Mouse (Mus musculus): ENCODE data around the gene Hoxb3. TPM values are rescaled to one million over a fixed set of nuclear protein-coding genes. Genes with fewer than 3 reads are reported as not detected.

Gene Hoxb3
- 0.69 and 3.4 TPM in 2 replicates for polyA plus RNA-seq (2016; fragmentation: Nextera tagmentation; extraction: Ambion mirVana)

DNA sequence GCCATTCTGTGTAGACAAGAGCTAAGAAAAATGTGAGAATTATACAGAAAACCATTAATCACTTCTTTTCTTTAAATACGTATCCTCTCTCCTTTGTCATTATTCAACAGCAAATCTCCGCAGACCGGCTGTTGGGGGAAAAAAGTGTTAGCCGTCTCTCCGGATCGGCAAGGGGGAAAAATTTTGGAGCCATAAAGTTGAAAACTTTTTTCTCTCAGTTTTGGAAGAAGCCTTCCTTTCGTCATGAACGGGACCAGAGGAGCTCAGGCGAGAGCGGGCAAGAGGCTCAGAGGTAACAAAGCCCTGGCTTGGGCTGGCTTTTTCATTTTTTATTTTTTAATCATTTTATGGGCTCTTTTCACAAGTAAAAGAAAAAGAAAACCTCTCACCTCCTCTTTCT, at the start of gene Hoxb3:
TSS of gene Hoxb3 (plus strand) at position 173 of the 400 bp plus-strand sequence.
- Histone ChIP-seq H3K36me3 (replicated peaks) (no peaks in the 10 kb centered on the region), H3K9me3 (no peaks in the 10 kb centered on the region), H3K4me1 (peaks cover 8% of the 10 kb centered on the region), H3K4me3 (0 out of 2 replicates have a peak within 1 kb of the TSS, but pooled peaks have one; percentile 11), H3K27me3 (replicated peaks; ENCODE audit: low read depth, poor library complexity, severe bottlenecking) (peaks cover 100% of the 10 kb centered on the region), H3K27ac (replicated peaks) (no peak within 1 kb of the TSS)
- DNase-seq (ENCODE audit: low spot score): no peak
- 3% methylated on average over 10 of the region's 10 CpGs for WGBS

GRCm38 (mm10) chr11:96274428-96274827, 48.7 kb upstream of the Hoxb3 start:
- Histone ChIP-seq H3K36me3 (replicated peaks) (no peaks in the 10 kb centered on the region), H3K27ac (replicated peaks) (no peak overlapping the region), H3K27me3 (replicated peaks; ENCODE audit: low read depth, poor library complexity, severe bottlenecking) (peaks cover 100% of the 10 kb centered on the region), H3K9me3 (no peaks in the 10 kb centered on the region), H3K4me1 (peaks cover 11% of the 10 kb centered on the region), H3K4me3 (no peak overlapping the region)
- 4% methylated on average over 10 of the region's 10 CpGs for WGBS
- DNase-seq (ENCODE audit: low spot score): no peak

DNA sequence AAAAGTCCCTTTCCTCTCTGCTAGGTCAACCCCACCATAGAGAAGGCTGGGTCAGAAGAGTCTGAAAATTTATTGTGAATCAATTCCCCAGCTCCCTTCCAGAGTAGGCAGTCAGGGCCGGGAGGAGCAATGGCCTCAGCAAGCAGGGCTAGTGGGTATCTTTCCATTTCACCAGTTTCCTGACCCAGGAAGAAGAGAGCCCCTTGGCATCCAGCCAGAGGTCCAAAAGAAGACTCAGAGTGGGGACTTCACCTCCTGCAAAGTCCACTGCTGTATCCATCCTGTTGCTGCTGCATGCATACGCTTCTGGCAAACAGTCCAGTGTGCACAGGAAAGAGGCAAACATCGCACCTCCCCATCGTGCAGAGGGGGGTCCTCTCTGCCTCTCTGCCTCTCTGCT, 47.2 kb upstream of the Hoxb3 start:
- H3K27ac ChIP-seq (replicated peaks): no peak overlapping the region
- H3K27me3 ChIP-seq (replicated peaks; ENCODE audit: low read depth, poor library complexity, severe bottlenecking): peaks cover 100% of the 10 kb centered on the region
- no peaks in the 10 kb centered on the region for H3K36me3 ChIP-seq (replicated peaks)
- H3K4me3 ChIP-seq: no peak overlapping the region
- H3K9me3 ChIP-seq: no peaks in the 10 kb centered on the region
- no peak for DNase-seq (ENCODE audit: low spot score)
- peaks cover 11% of the 10 kb centered on the region for H3K4me1 ChIP-seq
- WGBS: 7% methylated on average over 4 of the region's 4 CpGs

- peaks cover 100% of the 10 kb centered on the region for H3K27me3 ChIP-seq (replicated peaks; ENCODE audit: low read depth, poor library complexity, severe bottlenecking)
- no peaks in the 10 kb centered on the region for H3K9me3 ChIP-seq
- H3K4me3 ChIP-seq: no peak overlapping the region
- no peak for DNase-seq (ENCODE audit: low spot score)
- H3K27ac ChIP-seq (replicated peaks): no peak overlapping the region
- H3K4me1 ChIP-seq: peaks cover 2% of the 10 kb centered on the region
- 2% methylated on average over 35 of the region's 35 CpGs for WGBS
- H3K36me3 ChIP-seq (replicated peaks): no peaks in the 10 kb centered on the region
Observed at GRCm38 (mm10) chr11:96277151-96278044, 45.7 kb upstream of the Hoxb3 start.

GRCm38 (mm10) chr11:96278324-96278723, 44.8 kb upstream of the Hoxb3 start:
- WGBS: 14% methylated on average over 14 of the region's 14 CpGs
- Histone ChIP-seq H3K4me3 (no peak overlapping the region), H3K27ac (replicated peaks) (no peak overlapping the region), H3K9me3 (no peaks in the 10 kb centered on the region), H3K36me3 (replicated peaks) (no peaks in the 10 kb centered on the region), H3K4me1 (peaks cover 5% of the 10 kb centered on the region), H3K27me3 (replicated peaks; ENCODE audit: low read depth, poor library complexity, severe bottlenecking) (peaks cover 100% of the 10 kb centered on the region)
- DNase-seq (ENCODE audit: low spot score): no peak

GRCm38 (mm10) chr11:96278773-96279172, 44.4 kb upstream of the Hoxb3 start:
- peak; percentile 88 for DNase-seq (ENCODE audit: low spot score)
- Histone ChIP-seq H3K4me3 (no peak overlapping the region), H3K36me3 (replicated peaks) (no peaks in the 10 kb centered on the region), H3K4me1 (peaks cover 5% of the 10 kb centered on the region), H3K27me3 (replicated peaks; ENCODE audit: low read depth, poor library complexity, severe bottlenecking) (peaks cover 100% of the 10 kb centered on the region), H3K9me3 (no peaks in the 10 kb centered on the region), H3K27ac (replicated peaks) (no peak overlapping the region)
- WGBS: 1% methylated on average over 9 of the region's 9 CpGs

GRCm38 (mm10) chr11:96279421-96280233, 43.5 kb upstream of the Hoxb3 start:
- H3K4me3 ChIP-seq: no peak overlapping the region
- H3K27me3 ChIP-seq (replicated peaks; ENCODE audit: low read depth, poor library complexity, severe bottlenecking): peaks cover 100% of the 10 kb centered on the region
- H3K9me3 ChIP-seq: no peaks in the 10 kb centered on the region
- 2% methylated on average over 31 of the region's 31 CpGs for WGBS
- no peak for DNase-seq (ENCODE audit: low spot score)
- H3K27ac ChIP-seq (replicated peaks): no peak overlapping the region
- no peaks in the 10 kb centered on the region for H3K36me3 ChIP-seq (replicated peaks)
- H3K4me1 ChIP-seq: peaks cover 12% of the 10 kb centered on the region

DNA sequence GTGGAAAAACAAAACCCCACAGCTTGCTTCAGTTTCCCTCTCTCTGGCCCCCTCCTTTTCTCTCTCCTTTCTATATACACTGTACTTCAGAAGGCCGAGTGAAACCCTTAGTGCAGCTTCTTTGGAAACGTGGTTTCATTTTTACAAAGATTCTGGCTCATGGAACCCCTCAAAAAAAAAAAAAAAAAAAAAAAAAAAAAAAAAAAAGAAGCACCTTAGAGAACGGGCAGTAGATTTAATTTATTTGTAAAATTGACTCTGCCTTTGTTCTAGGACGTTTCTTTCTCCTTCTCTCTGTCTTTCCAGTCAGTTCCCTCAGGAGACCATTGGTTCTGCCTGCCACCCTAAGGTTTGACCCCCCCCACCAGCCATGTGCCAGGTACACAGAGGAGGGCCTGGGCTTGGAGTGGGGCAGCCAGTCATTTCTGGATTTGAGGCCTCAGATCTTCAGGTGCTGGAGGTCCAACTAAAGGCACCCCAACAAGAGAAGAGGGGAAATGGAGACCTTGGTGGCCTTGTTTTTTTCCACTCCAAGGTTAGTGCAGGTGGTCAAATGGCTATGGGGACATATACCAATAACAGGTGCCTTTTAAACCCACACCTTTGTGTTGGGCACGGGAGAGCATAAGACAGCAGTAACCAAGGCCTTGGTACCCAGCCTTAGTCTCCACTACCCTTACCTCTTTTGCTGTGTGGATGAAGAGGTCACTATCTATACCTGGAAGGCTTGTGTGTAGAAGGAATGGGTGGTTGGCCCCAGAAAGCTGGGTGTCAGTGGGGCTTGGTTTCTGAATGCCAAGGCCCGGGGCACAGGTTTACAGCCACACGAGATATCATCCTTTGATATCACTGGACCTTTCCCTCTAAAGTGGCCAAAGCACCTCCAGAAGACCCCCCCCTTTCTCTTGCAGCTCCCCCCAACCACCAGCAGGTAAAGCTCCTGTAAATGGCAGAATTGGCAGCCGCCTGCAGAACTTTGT, 42.4 kb upstream of the Hoxb3 start:
- WGBS: 5% methylated on average over 8 of the region's 8 CpGs
- Histone ChIP-seq H3K27ac (replicated peaks) (no peak overlapping the region), H3K9me3 (no peaks in the 10 kb centered on the region), H3K27me3 (replicated peaks; ENCODE audit: low read depth, poor library complexity, severe bottlenecking) (peaks cover 100% of the 10 kb centered on the region), H3K4me3 (no peak overlapping the region), H3K36me3 (replicated peaks) (no peaks in the 10 kb centered on the region), H3K4me1 (peaks cover 15% of the 10 kb centered on the region)
- no peak for DNase-seq (ENCODE audit: low spot score)

- no peak for DNase-seq (ENCODE audit: low spot score)
- H3K27ac ChIP-seq (replicated peaks): no peak overlapping the region
- no peak overlapping the region for H3K4me3 ChIP-seq
- H3K27me3 ChIP-seq (replicated peaks; ENCODE audit: low read depth, poor library complexity, severe bottlenecking): peaks cover 100% of the 10 kb centered on the region
- peaks cover 15% of the 10 kb centered on the region for H3K4me1 ChIP-seq
- 5% methylated on average over 18 of the region's 18 CpGs for WGBS
- no peaks in the 10 kb centered on the region for H3K9me3 ChIP-seq
- no peaks in the 10 kb centered on the region for H3K36me3 ChIP-seq (replicated peaks)
Observed at GRCm38 (mm10) chr11:96281396-96281795, 41.7 kb upstream of the Hoxb3 start.

GRCm38 (mm10) chr11:96281855-96282570, 41.1 kb upstream of the Hoxb3 start, which contains the start of gene Hoxb8:
Hoxb8 (plus strand) TSS chr11:96281905.
- Histone ChIP-seq H3K27ac (replicated peaks) (no peak within 1 kb of the TSS), H3K36me3 (replicated peaks) (no peaks in the 10 kb centered on the region), H3K4me1 (peaks cover 19% of the 10 kb centered on the region), H3K9me3 (no peaks in the 10 kb centered on the region), H3K4me3 (no peak within 1 kb of the TSS), H3K27me3 (replicated peaks; ENCODE audit: low read depth, poor library complexity, severe bottlenecking) (peaks cover 100% of the 10 kb centered on the region)
- 2% methylated on average over 27 of the region's 27 CpGs for WGBS
- no peak for DNase-seq (ENCODE audit: low spot score)

DNA sequence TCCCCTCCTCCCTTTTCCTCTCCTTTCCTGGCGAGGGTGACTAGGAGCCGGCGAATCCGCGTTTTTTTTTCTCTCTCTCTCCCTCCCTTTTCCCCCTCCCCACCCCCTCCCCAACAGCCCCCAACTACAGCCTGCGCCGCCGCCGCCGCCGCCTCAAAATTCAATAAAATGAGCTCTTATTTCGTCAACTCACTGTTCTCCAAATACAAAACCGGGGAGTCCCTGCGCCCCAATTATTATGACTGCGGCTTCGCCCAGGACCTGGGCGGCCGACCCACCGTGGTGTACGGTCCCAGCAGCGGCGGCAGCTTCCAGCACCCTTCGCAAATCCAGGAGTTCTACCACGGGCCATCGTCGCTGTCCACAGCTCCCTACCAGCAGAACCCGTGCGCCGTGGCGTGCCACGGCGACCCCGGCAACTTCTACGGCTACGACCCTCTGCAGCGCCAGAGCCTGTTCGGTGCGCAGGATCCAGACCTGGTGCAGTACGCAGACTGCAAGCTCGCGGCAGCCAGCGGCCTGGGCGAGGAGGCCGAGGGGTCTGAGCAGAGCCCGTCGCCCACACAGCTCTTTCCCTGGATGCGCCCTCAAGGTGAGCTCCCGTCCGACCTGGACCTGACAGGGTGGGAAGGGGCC, 40.2 kb upstream of the Hoxb3 start:
- Histone ChIP-seq H3K36me3 (replicated peaks) (no peaks in the 10 kb centered on the region), H3K27ac (replicated peaks) (no peak overlapping the region), H3K27me3 (replicated peaks; ENCODE audit: low read depth, poor library complexity, severe bottlenecking) (peaks cover 100% of the 10 kb centered on the region), H3K4me1 (peaks cover 20% of the 10 kb centered on the region), H3K4me3 (0 out of 2 replicates have a peak overlapping the region, but pooled peaks have one; percentile 11), H3K9me3 (no peaks in the 10 kb centered on the region)
- WGBS: under 1% methylated on average over 49 of the region's 49 CpGs
- DNase-seq (ENCODE audit: low spot score): peak; percentile 79

All from embryonic facial prominence, embryonic 10.5 days (tissue).